Mouse (Mus musculus): ENCODE measurements around the gene Prmt1. TPM values are rescaled to one million over a fixed set of nuclear protein-coding genes. Genes with fewer than 3 reads are reported as not detected.

Gene Prmt1
- polyA plus RNA-seq, 1 experiment from 2014 or later = 98.6 TPM

GRCm38 (mm10) chr7:44953561-44953960 lies 32.8 kb downstream of the Prmt1 start:
- 65% methylated on average over 14 of the region's 14 CpGs for WGBS (ENCODE audit: insufficient replicate concordance)
- Histone ChIP-seq H3K9ac (ENCODE audit: low read depth, low read length) (no peak overlapping the region), H3K36me3 (ENCODE audit: control insufficient read depth, insufficient read depth) (no peaks in the 10 kb centered on the region), H3K4me3 (ENCODE audit: low read depth, low read length) (no peak overlapping the region), H3K4me2 (ENCODE audit: low read depth, low read length) (no peak overlapping the region), H3K27me3 (ENCODE audit: control insufficient read depth, insufficient read depth, low read depth, low read length) (peaks cover 27% of the 10 kb centered on the region), H3K27ac (ENCODE audit: low read length) (no peak overlapping the region), H3K9me3 (replicated peaks; ENCODE audit: control insufficient read depth, low read length) (no peaks in the 10 kb centered on the region), H3K4me1 (ENCODE audit: control insufficient read depth, low read depth, low read length) (peaks cover 18% of the 10 kb centered on the region)
- ATAC-seq (ENCODE audit: low read depth) = no peak

- Histone ChIP-seq H3K9me3 (replicated peaks; ENCODE audit: control insufficient read depth, low read length) (no peaks in the 10 kb centered on the region), H3K4me1 (ENCODE audit: control insufficient read depth, low read depth, low read length) (peaks cover 18% of the 10 kb centered on the region), H3K9ac (ENCODE audit: low read depth, low read length) (peak overlapping the region; percentile 70), H3K27me3 (ENCODE audit: control insufficient read depth, insufficient read depth, low read depth, low read length) (peaks cover 31% of the 10 kb centered on the region), H3K4me3 (ENCODE audit: low read depth, low read length) (peak overlapping the region; percentile 70), H3K4me2 (ENCODE audit: low read depth, low read length) (peak overlapping the region; percentile 96), H3K36me3 (ENCODE audit: control insufficient read depth, insufficient read depth) (no peaks in the 10 kb centered on the region), H3K27ac (ENCODE audit: low read length) (peak overlapping the region; percentile 75)
- peak; percentile 88 for ATAC-seq (ENCODE audit: low read depth)
- WGBS (ENCODE audit: insufficient replicate concordance) = 6% methylated on average over 24 of the region's 24 CpGs
Observed at GRCm38 (mm10) chr7:44952611-44953306, 33.6 kb downstream of the Prmt1 start.

DNA sequence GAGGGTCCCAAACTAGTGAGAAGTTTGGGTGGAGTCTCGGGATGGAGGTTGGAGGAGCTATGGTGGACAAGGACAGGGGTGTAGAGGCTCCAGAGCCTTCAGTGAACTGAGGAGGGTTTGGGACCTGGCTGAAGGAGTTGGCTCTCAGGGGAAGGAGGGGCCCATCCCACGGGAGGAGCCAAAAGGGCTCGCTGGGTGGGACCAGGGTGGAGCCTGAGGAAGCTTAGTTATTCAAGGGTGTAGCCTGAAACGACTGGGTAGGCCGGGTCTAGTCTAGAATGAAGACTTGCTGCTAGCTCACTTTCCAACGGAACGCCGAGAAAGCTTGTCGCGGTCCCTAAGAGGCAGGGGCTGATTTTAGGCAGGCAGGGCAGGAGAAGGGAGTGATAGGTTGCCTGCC lies 34.4 kb downstream of the Prmt1 start:
- peak; percentile 81 for ATAC-seq (ENCODE audit: low read depth)
- Histone ChIP-seq H3K27ac (ENCODE audit: low read length) (peak overlapping the region; percentile 75), H3K27me3 (ENCODE audit: control insufficient read depth, insufficient read depth, low read depth, low read length) (peaks cover 31% of the 10 kb centered on the region), H3K4me1 (ENCODE audit: control insufficient read depth, low read depth, low read length) (peaks cover 18% of the 10 kb centered on the region), H3K4me3 (ENCODE audit: low read depth, low read length) (peak overlapping the region; percentile 70), H3K9ac (ENCODE audit: low read depth, low read length) (peak overlapping the region; percentile 70), H3K9me3 (replicated peaks; ENCODE audit: control insufficient read depth, low read length) (no peaks in the 10 kb centered on the region), H3K36me3 (ENCODE audit: control insufficient read depth, insufficient read depth) (no peaks in the 10 kb centered on the region), H3K4me2 (ENCODE audit: low read depth, low read length) (peak overlapping the region; percentile 96)
- WGBS (ENCODE audit: insufficient replicate concordance) = 1% methylated on average over 10 of the region's 10 CpGs

DNA sequence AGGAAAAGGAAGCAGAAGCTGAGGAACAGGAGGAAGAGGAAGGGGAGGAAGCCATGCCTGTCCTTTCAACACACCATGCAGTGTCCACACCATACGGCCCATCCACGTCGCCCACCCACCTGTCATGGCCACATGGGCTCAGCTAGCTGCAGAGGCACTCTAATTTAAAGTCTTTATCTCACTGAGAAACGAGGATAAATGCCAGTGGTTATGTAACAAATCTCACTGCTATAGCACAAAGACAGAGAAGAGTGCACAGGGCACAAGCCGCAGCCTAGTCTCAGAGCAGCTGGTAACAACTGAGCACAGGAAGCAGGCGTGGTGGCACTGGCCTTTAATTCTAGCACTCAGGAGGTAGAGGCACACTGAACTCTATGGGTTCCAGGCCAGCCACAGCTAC lies 36.4 kb downstream of the Prmt1 start:
- 43% methylated on average over 6 of the region's 6 CpGs for WGBS (ENCODE audit: insufficient replicate concordance)
- Histone ChIP-seq H3K9me3 (replicated peaks; ENCODE audit: control insufficient read depth, low read length) (no peaks in the 10 kb centered on the region), H3K4me1 (ENCODE audit: control insufficient read depth, low read depth, low read length) (peaks cover 18% of the 10 kb centered on the region), H3K36me3 (ENCODE audit: control insufficient read depth, insufficient read depth) (no peaks in the 10 kb centered on the region), H3K4me3 (ENCODE audit: low read depth, low read length) (no peak overlapping the region), H3K27me3 (ENCODE audit: control insufficient read depth, insufficient read depth, low read depth, low read length) (peaks cover 31% of the 10 kb centered on the region), H3K9ac (ENCODE audit: low read depth, low read length) (no peak overlapping the region), H3K27ac (ENCODE audit: low read length) (no peak overlapping the region), H3K4me2 (ENCODE audit: low read depth, low read length) (no peak overlapping the region)
- no peak for ATAC-seq (ENCODE audit: low read depth)

- no peak within 1 kb of the TSS for H3K4me2 ChIP-seq (ENCODE audit: low read depth, low read length)
- H3K36me3 ChIP-seq (ENCODE audit: control insufficient read depth, insufficient read depth) = no peaks in the 10 kb centered on the region
- H3K4me1 ChIP-seq (ENCODE audit: control insufficient read depth, low read depth, low read length) = no peaks in the 10 kb centered on the region
- ATAC-seq (ENCODE audit: low read depth) = no peak
- no peaks in the 10 kb centered on the region for H3K27me3 ChIP-seq (ENCODE audit: control insufficient read depth, insufficient read depth, low read depth, low read length)
- 76% methylated on average over 7 of the region's 7 CpGs for WGBS (ENCODE audit: insufficient replicate concordance)
- no peak within 1 kb of the TSS for H3K27ac ChIP-seq (ENCODE audit: low read length)
- H3K4me3 ChIP-seq (ENCODE audit: low read depth, low read length) = no peak within 1 kb of the TSS
- H3K9me3 ChIP-seq (replicated peaks; ENCODE audit: control insufficient read depth, low read length) = no peaks in the 10 kb centered on the region
- H3K9ac ChIP-seq (ENCODE audit: low read depth, low read length) = no peak within 1 kb of the TSS
Observed at GRCm38 (mm10) chr7:44942904-44943303, 43.5 kb downstream of the Prmt1 start, which contains the start of gene Tsks. TSS of gene Tsks (plus strand) at chr7:44943204.

GRCm38 (mm10) chr7:44938680-44939079 lies 47.7 kb downstream of the Prmt1 start:
- Histone ChIP-seq H3K4me3 (ENCODE audit: low read depth, low read length) (no peak overlapping the region), H3K9ac (ENCODE audit: low read depth, low read length) (no peak overlapping the region), H3K4me1 (ENCODE audit: control insufficient read depth, low read depth, low read length) (no peaks in the 10 kb centered on the region), H3K27me3 (ENCODE audit: control insufficient read depth, insufficient read depth, low read depth, low read length) (no peaks in the 10 kb centered on the region), H3K36me3 (ENCODE audit: control insufficient read depth, insufficient read depth) (no peaks in the 10 kb centered on the region), H3K9me3 (replicated peaks; ENCODE audit: control insufficient read depth, low read length) (no peaks in the 10 kb centered on the region), H3K4me2 (ENCODE audit: low read depth, low read length) (no peak overlapping the region), H3K27ac (ENCODE audit: low read length) (no peak overlapping the region)
- WGBS (ENCODE audit: insufficient replicate concordance) = 65% methylated on average over 4 of the region's 4 CpGs
- ATAC-seq (ENCODE audit: low read depth) = no peak

DNA sequence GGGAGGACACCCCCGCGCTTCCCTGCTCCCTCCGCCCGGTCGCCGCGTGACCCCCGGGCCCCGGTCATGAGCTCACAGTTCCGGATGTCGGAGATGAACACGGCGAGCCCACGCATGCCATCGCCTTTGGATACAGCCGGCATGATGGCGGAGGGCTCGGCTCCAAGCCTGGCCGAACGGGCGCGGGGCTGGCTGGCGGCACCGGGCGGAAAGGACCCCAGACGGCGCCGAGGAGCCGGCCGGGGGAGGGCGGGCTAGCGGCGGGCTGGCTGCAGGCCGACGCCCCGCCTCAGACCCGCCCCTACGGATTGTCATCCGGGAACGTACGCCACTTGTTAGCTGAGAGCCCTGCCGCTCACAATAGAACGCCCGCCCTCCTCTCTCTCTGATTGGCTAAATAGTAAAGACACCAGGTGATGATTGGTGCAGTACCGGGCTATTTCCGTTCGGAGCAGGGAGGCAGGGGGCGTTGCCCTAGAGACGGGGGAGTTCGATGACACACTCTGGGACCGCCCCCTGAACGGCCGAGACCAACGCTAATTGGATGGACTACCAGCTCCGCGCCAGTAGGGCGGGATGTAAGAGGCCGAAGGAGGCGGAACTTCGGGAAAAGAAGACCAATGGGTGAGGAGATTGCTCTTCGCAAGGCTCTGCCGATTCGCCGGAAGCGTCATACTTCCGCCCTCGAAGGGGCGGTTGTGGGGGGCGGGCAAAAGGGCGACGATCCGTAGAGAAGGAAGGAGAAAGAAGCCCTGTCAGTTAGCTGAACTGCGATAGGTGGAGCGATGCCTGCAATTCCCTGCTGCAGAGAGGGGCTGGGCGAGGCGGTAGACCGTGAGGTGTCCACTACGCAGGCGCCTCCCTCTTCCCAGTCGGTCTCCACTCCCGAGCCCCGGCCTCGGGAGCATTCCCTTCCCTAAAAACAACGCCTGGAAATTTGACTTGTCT lies 56.9 kb downstream of the Prmt1 start, which contains the start of gene Ap2a1:
Ap2a1 (minus strand) TSS at position 293 of the 948 bp plus-strand sequence.
- peak within 1 kb of the TSS; percentile 91 for H3K9ac ChIP-seq (ENCODE audit: low read depth, low read length)
- H3K9me3 ChIP-seq (replicated peaks; ENCODE audit: control insufficient read depth, low read length) = no peaks in the 10 kb centered on the region
- peak within 1 kb of the TSS; percentile 89 for H3K4me2 ChIP-seq (ENCODE audit: low read depth, low read length)
- under 1% methylated on average over 83 of the region's 84 CpGs for WGBS (ENCODE audit: insufficient replicate concordance)
- peaks cover 6% of the 10 kb centered on the region for H3K36me3 ChIP-seq (ENCODE audit: control insufficient read depth, insufficient read depth)
- H3K27me3 ChIP-seq (ENCODE audit: control insufficient read depth, insufficient read depth, low read depth, low read length) = no peaks in the 10 kb centered on the region
- H3K4me1 ChIP-seq (ENCODE audit: control insufficient read depth, low read depth, low read length) = peaks cover 32% of the 10 kb centered on the region
- peak within 1 kb of the TSS; percentile 84 for H3K4me3 ChIP-seq (ENCODE audit: low read depth, low read length)
- peak within 1 kb of the TSS; percentile 91 for H3K27ac ChIP-seq (ENCODE audit: low read length)
- peak; percentile 94 for ATAC-seq (ENCODE audit: low read depth)

GRCm38 (mm10) chr7:44928570-44928969 lies 57.8 kb downstream of the Prmt1 start:
- Histone ChIP-seq H3K27ac (ENCODE audit: low read length) (peak overlapping the region; percentile 91), H3K4me2 (ENCODE audit: low read depth, low read length) (peak overlapping the region; percentile 74), H3K9me3 (replicated peaks; ENCODE audit: control insufficient read depth, low read length) (no peaks in the 10 kb centered on the region), H3K27me3 (ENCODE audit: control insufficient read depth, insufficient read depth, low read depth, low read length) (no peaks in the 10 kb centered on the region), H3K4me1 (ENCODE audit: control insufficient read depth, low read depth, low read length) (peaks cover 32% of the 10 kb centered on the region), H3K9ac (ENCODE audit: low read depth, low read length) (peak overlapping the region; percentile 91), H3K4me3 (ENCODE audit: low read depth, low read length) (peak overlapping the region; percentile 84), H3K36me3 (ENCODE audit: control insufficient read depth, insufficient read depth) (peaks cover 11% of the 10 kb centered on the region)
- ATAC-seq (ENCODE audit: low read depth) = 0 out of 2 replicates have a peak, but pooled peaks have one; percentile 1
- 0% methylated on average over 1 of the region's 1 CpGs for WGBS (ENCODE audit: insufficient replicate concordance)

Data from liver, embryonic 16.5 days (tissue).